Mouse (Mus musculus): Measurements from ENCODE around the gene Fstl3. TPM values are rescaled to one million over a fixed set of nuclear protein-coding genes. Genes with fewer than 3 reads are reported as not detected.

The Fstl3 gene
- polyA plus RNA-seq, 1 experiment from 2014 or later = 22.6 TPM

GRCm38 (mm10) chr10:79739234-79739633 lies 37.8 kb upstream of the Fstl3 start:
- Histone ChIP-seq H3K9me3 (replicated peaks; ENCODE audit: control insufficient read depth, low read length) (peaks cover 46% of the 10 kb centered on the region), H3K36me3 (ENCODE audit: control insufficient read depth, insufficient read depth) (peaks cover 89% of the 10 kb centered on the region), H3K4me2 (ENCODE audit: low read depth, low read length) (no peak overlapping the region), H3K27ac (ENCODE audit: low read length) (no peak overlapping the region), H3K4me1 (ENCODE audit: control insufficient read depth, insufficient read depth, low read length) (no peaks in the 10 kb centered on the region), H3K4me3 (ENCODE audit: low read length) (no peak overlapping the region), H3K27me3 (ENCODE audit: control insufficient read depth, insufficient read depth, low read length) (peaks cover 7% of the 10 kb centered on the region), H3K9ac (ENCODE audit: low read length) (no peak overlapping the region)
- WGBS = 97% methylated on average over 28 of the region's 28 CpGs
- no peak for ATAC-seq (replicated peaks; ENCODE audit: extremely low read depth, insufficient read depth, low FRiP score)

DNA sequence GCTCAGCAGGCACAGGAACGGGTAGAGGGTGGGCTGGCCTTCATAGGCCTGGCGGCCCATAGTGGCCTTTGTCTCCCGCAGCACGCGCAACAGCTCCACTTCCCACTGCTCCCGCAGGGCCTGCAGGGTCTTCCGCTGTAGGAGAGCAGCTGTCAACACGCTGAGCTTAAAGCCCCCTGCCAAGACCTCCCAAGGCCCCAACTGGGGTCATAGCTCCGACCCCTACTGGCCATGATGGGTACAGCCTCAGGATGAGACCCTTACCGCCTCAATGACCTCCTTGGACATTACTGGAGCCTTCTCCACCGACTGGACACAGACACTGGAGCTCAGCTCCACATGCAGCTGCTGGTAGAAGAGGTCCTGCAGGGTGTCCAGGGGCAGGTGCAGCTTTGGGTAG lies 36.2 kb upstream of the Fstl3 start:
- peaks cover 5% of the 10 kb centered on the region for H3K27me3 ChIP-seq (ENCODE audit: control insufficient read depth, insufficient read depth, low read length)
- H3K4me1 ChIP-seq (ENCODE audit: control insufficient read depth, insufficient read depth, low read length) = peaks cover 6% of the 10 kb centered on the region
- peaks cover 77% of the 10 kb centered on the region for H3K36me3 ChIP-seq (ENCODE audit: control insufficient read depth, insufficient read depth)
- 80% methylated on average over 11 of the region's 11 CpGs for WGBS
- H3K4me2 ChIP-seq (ENCODE audit: low read depth, low read length) = no peak overlapping the region
- no peak for ATAC-seq (replicated peaks; ENCODE audit: extremely low read depth, insufficient read depth, low FRiP score)
- H3K9me3 ChIP-seq (replicated peaks; ENCODE audit: control insufficient read depth, low read length) = peaks cover 41% of the 10 kb centered on the region
- H3K27ac ChIP-seq (ENCODE audit: low read length) = no peak overlapping the region
- H3K4me3 ChIP-seq (ENCODE audit: low read length) = no peak overlapping the region
- no peak overlapping the region for H3K9ac ChIP-seq (ENCODE audit: low read length)

DNA sequence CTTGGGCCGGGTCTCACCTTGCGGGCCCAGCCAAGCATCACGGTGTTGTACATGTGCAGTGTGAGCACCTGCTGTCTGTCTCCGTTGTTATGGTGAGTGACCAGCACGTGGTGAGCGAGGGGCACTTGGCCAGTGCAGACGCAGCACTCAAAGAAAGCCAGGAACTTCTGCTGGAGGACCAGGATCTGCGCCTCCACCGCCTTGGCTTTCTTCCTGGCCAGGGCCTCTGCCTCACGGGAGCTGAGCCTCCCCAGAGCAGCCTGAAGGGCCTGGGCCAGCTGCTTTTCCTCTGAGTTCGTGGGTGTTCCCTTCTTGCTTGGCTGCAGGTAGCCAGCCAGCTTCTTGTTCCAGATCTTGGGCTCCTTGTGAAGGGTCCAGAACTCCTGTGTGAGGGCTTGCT lies 33.9 kb upstream of the Fstl3 start:
- H3K4me1 ChIP-seq (ENCODE audit: control insufficient read depth, insufficient read depth, low read length) = peaks cover 10% of the 10 kb centered on the region
- H3K9me3 ChIP-seq (replicated peaks; ENCODE audit: control insufficient read depth, low read length) = peaks cover 24% of the 10 kb centered on the region
- H3K27ac ChIP-seq (ENCODE audit: low read length) = no peak overlapping the region
- ATAC-seq (replicated peaks; ENCODE audit: extremely low read depth, insufficient read depth, low FRiP score) = no peak
- WGBS = 87% methylated on average over 11 of the region's 11 CpGs
- H3K9ac ChIP-seq (ENCODE audit: low read length) = no peak overlapping the region
- no peaks in the 10 kb centered on the region for H3K27me3 ChIP-seq (ENCODE audit: control insufficient read depth, insufficient read depth, low read length)
- no peak overlapping the region for H3K4me2 ChIP-seq (ENCODE audit: low read depth, low read length)
- no peak overlapping the region for H3K4me3 ChIP-seq (ENCODE audit: low read length)
- H3K36me3 ChIP-seq (ENCODE audit: control insufficient read depth, insufficient read depth) = peaks cover 54% of the 10 kb centered on the region

- no peak overlapping the region for H3K27ac ChIP-seq (ENCODE audit: low read length)
- WGBS = 93% methylated on average over 15 of the region's 15 CpGs
- no peak overlapping the region for H3K9ac ChIP-seq (ENCODE audit: low read length)
- no peaks in the 10 kb centered on the region for H3K27me3 ChIP-seq (ENCODE audit: control insufficient read depth, insufficient read depth, low read length)
- H3K4me3 ChIP-seq (ENCODE audit: low read length) = no peak overlapping the region
- H3K9me3 ChIP-seq (replicated peaks; ENCODE audit: control insufficient read depth, low read length) = peaks cover 17% of the 10 kb centered on the region
- peaks cover 10% of the 10 kb centered on the region for H3K4me1 ChIP-seq (ENCODE audit: control insufficient read depth, insufficient read depth, low read length)
- no peak for ATAC-seq (replicated peaks; ENCODE audit: extremely low read depth, insufficient read depth, low FRiP score)
- H3K36me3 ChIP-seq (ENCODE audit: control insufficient read depth, insufficient read depth) = peaks cover 48% of the 10 kb centered on the region
- no peak overlapping the region for H3K4me2 ChIP-seq (ENCODE audit: low read depth, low read length)
Measured at GRCm38 (mm10) chr10:79743650-79744365, 33.3 kb upstream of the Fstl3 start.

DNA sequence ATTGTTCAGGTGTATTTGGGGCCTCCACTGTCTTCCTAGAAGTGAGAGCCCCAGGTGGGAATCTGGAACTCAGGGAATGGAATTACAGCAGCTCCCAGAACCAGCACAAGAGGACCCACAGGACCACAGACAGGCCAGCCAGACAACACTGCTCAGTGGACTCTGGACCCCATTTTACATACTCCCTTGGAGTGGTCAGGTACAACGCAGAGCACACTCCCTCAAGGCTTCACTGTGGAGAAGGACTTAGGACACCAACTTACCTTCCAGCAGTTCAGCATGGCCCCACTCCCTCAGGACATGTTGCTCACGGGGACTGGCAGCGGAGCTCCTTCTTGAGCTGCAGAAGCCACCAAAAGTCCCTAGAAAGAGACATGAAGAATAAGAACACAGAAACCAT lies 31.7 kb upstream of the Fstl3 start:
- H3K9ac ChIP-seq (ENCODE audit: low read length) = no peak overlapping the region; the same call in 1 of the 2 replicates
- whole genome bisulfite sequencing = 93% methylated on average over 3 of the region's 3 CpGs

DNA sequence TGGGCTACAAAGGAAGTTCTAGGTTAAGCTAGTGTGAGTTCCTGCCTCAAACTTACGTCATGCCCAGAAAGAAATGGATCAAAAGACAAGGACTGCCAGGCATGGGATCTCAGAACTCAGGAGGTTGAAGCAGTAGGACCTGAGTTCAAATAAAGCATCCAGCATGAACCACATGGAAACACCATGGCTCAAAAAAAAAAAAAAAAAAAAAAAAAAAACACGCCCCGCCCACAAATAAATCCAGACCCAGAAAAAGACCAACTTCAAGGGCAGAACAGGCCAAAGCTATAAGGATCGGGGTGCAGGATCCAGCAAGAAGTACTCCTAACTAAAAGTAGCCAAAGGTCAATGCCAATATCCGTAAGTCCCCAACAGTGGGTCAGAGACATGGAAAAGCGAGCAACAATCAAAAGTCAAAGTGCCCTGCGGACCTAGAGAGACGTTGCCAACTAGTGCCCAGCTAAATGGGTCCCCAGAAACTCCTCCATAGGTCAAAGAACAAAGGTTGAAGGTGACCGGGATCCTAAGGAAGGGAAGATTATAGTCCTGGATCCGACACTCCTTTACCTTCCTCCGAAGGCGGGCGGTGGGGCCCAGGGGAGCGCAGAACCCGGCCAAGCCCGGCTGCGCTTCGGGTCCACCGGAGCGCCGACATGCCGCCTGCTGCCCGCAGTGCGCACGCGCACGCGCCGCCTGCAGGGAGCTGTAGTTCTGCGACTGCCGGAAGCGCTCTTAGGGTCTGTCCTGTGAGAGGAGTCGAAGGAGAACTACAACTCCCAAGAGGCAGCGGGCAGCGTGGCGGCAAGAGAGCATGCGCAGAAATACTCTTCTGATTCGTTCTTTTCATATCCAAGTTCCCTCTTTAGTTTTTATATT lies 30.9 kb upstream of the Fstl3 start, which contains the start of gene Polrmt:
Polrmt (minus strand) TSS at position 684 of the 876 bp plus-strand sequence.
- Histone ChIP-seq H3K4me2 (ENCODE audit: low read depth, low read length) (peak within 1 kb of the TSS; percentile 79), H3K9me3 (replicated peaks; ENCODE audit: control insufficient read depth, low read length) (no peaks in the 10 kb centered on the region), H3K4me3 (ENCODE audit: low read length) (peak within 1 kb of the TSS; percentile 84), H3K27me3 (ENCODE audit: control insufficient read depth, insufficient read depth, low read length) (no peaks in the 10 kb centered on the region), H3K36me3 (ENCODE audit: control insufficient read depth, insufficient read depth) (peaks cover 24% of the 10 kb centered on the region), H3K9ac (ENCODE audit: low read length) (peak within 1 kb of the TSS; percentile 87), H3K27ac (ENCODE audit: low read length) (peak within 1 kb of the TSS; percentile 46; the same call in 1 of the 2 replicates), H3K4me1 (ENCODE audit: control insufficient read depth, insufficient read depth, low read length) (peaks cover 10% of the 10 kb centered on the region)
- ATAC-seq (replicated peaks; ENCODE audit: extremely low read depth, insufficient read depth, low FRiP score) = peak; percentile 96
- 3% methylated on average over 38 of the region's 38 CpGs for WGBS

More for the DNA sequence above, 31.7 kb upstream of the Fstl3 start:
- Histone ChIP-seq H3K4me1 (ENCODE audit: control insufficient read depth, insufficient read depth, low read length) (peaks cover 10% of the 10 kb centered on the region), H3K27me3 (ENCODE audit: control insufficient read depth, insufficient read depth, low read length) (no peaks in the 10 kb centered on the region), H3K36me3 (ENCODE audit: control insufficient read depth, insufficient read depth) (peaks cover 32% of the 10 kb centered on the region), H3K27ac (ENCODE audit: low read length) (no peak overlapping the region), H3K4me3 (ENCODE audit: low read length) (peak overlapping the region; percentile 84), H3K4me2 (ENCODE audit: low read depth, low read length) (peak overlapping the region; percentile 79), H3K9me3 (replicated peaks; ENCODE audit: control insufficient read depth, low read length) (peaks cover 1% of the 10 kb centered on the region)
- ATAC-seq (replicated peaks; ENCODE audit: extremely low read depth, insufficient read depth, low FRiP score) = no peak

GRCm38 (mm10) chr10:79746774-79747151 lies 30.3 kb upstream of the Fstl3 start:
- Histone ChIP-seq H3K4me3 (ENCODE audit: low read length) (peak overlapping the region; percentile 20; the same call in 1 of the 2 replicates), H3K4me2 (ENCODE audit: low read depth, low read length) (peak overlapping the region; percentile 68), H3K36me3 (ENCODE audit: control insufficient read depth, insufficient read depth) (peaks cover 18% of the 10 kb centered on the region), H3K9me3 (replicated peaks; ENCODE audit: control insufficient read depth, low read length) (no peaks in the 10 kb centered on the region), H3K27ac (ENCODE audit: low read length) (no peak overlapping the region), H3K4me1 (ENCODE audit: control insufficient read depth, insufficient read depth, low read length) (peaks cover 10% of the 10 kb centered on the region), H3K9ac (ENCODE audit: low read length) (peak overlapping the region; percentile 60; the same call in 1 of the 2 replicates), H3K27me3 (ENCODE audit: control insufficient read depth, insufficient read depth, low read length) (no peaks in the 10 kb centered on the region)
- 25% methylated on average over 6 of the region's 6 CpGs for WGBS
- ATAC-seq (replicated peaks; ENCODE audit: extremely low read depth, insufficient read depth, low FRiP score) = 0 out of 2 replicates have a peak, but pooled peaks have one; percentile 24

DNA sequence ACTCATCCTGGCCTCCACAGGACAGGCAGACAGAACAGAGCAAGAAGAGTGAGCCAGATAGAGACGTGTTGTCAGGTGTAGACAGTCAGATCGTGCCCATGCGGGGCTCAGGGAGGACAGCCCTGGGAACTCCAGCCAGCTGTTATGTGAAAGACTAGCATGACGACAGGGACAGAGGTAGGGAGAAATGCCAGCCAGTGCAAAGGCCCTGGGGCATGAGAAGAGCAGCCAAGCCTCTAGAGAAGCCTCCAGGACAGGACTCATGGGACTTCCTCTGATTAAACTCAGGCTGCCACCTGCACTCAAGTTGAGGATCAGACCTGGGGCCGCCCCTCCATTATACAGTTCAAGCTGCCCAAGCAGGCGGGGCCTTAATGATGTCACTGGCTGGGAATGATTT lies 28.6 kb upstream of the Fstl3 start:
- H3K36me3 ChIP-seq (ENCODE audit: control insufficient read depth, insufficient read depth) = peaks cover 6% of the 10 kb centered on the region
- no peaks in the 10 kb centered on the region for H3K9me3 ChIP-seq (replicated peaks; ENCODE audit: control insufficient read depth, low read length)
- H3K27me3 ChIP-seq (ENCODE audit: control insufficient read depth, insufficient read depth, low read length) = no peaks in the 10 kb centered on the region
- no peak overlapping the region for H3K4me3 ChIP-seq (ENCODE audit: low read length)
- H3K4me2 ChIP-seq (ENCODE audit: low read depth, low read length) = no peak overlapping the region
- H3K27ac ChIP-seq (ENCODE audit: low read length) = no peak overlapping the region
- 72% methylated on average over 6 of the region's 6 CpGs for WGBS
- H3K9ac ChIP-seq (ENCODE audit: low read length) = no peak overlapping the region
- H3K4me1 ChIP-seq (ENCODE audit: control insufficient read depth, insufficient read depth, low read length) = peaks cover 10% of the 10 kb centered on the region
- no peak for ATAC-seq (replicated peaks; ENCODE audit: extremely low read depth, insufficient read depth, low FRiP score)

Data from heart, embryonic 16.5 days (tissue).